Mouse (Mus musculus): ENCODE measurements at regions not wholly inside any gene's neighbourhood (a gene's known extent, or its start where the extent isn't known, plus 50 kb on each side); places are given as distances from the start of the nearest gene placed in this dataset.

DNA sequence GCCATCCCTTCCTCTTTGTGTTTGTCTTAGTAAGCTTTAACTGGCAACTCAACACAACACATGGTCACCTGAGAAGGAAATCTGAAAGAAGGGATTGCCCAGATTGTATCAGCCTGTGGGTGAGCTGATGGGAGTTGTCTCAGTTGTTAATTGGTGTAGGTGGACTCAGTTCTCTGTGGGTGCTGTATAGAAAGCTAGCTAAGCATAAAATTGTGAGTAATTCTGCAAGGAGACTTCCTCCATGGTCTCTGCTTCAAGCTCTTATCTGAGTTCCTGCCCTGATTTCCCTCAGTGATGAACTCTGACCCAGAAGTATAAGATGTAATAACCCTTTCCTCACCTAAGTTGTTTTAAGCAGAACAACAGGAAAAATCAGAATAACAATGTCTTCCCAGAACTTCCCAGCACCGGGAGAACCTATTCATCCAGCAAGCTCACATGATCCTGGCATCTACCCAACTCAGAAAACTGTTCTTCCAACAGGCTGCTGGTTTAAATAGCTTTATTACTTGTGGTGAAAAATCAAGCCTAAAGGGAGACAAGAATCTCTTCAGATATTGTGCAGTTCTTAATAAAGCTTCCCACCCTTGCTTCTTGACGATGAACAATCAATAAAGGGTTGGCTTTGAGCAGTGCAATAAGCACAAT, 487.7 kb upstream of the Cdh4 start:
- TF ChIP-seq CTCF (IDR thresholded peaks at IDR 0.05; ENCODE audit: extremely low read depth, insufficient read depth, low read length) = no peak
- no peak for TF ChIP-seq POLR2A (IDR thresholded peaks at IDR 0.05; ENCODE audit: extremely low read depth, insufficient read depth, low read length)
